ENCODE assay signal across 21 mouse cellular contexts in the genomic region with DNA sequence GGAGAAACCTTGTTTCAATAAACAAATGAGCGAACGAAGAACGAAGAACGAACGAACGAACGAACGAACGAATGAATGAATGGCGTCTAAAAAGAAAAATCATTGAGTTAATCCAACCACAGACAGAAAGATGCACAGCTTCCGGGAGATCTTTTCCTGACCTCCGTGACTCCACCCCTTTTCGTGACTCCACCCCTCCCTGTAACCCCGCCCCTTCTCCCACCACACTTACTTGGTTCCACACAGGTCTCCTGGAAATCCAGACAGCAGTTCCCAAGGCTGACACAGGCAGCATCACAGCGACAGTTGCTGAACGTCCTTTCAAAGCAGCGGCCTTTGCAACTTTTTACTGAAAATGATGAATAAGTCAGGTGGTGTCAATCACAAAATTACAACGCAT. TPM values are rescaled to one million over a fixed set of nuclear protein-coding genes. Genes with fewer than 3 reads are reported as not detected.
DNase-seq lines count a peak whose midpoint lies in the region; ATAC-seq and TF ChIP-seq lines count a peak whose summit lies in the region.
"Had no signal": no experiment of that assay in that cellular context is flagged by ENCODE, and none has a peak within 500 bp of the region (broad histone marks: within the 10 kb centered on the region; RNA-seq: fewer than 3 reads in every experiment).

No protein-coding gene starts in this region.

- no peak overlapping the region for H3K9ac ChIP-seq in ES-E14 (ENCODE audit: insufficient read depth, low read depth, low read length, poor library complexity, severe bottlenecking)
- H3K9ac ChIP-seq: embryonic facial prominence, embryonic 12.5 days; forebrain, embryonic 13.5 days; forebrain, embryonic 15.5 days; forebrain, postnatal 0 days had no signal

- no peaks in the 10 kb centered on the region for H3K4me1 ChIP-seq in ES-E14 (ENCODE audit: control insufficient read depth in 2 of 2, insufficient read depth in 2 of 2, low read length in 2 of 2, poor library complexity in 1 of 2)
- H3K4me1 ChIP-seq: embryonic facial prominence, embryonic 10.5 days; embryonic facial prominence, embryonic 12.5 days; forebrain, embryonic 13.5 days; forebrain, embryonic 15.5 days had no signal

- H3K9me3 ChIP-seq in ES-E14 (ENCODE audit: control insufficient read depth, insufficient read depth, low read depth, low read length) = no peaks in the 10 kb centered on the region
- H3K9me3 ChIP-seq: embryonic facial prominence, embryonic 10.5 days; forebrain, embryonic 13.5 days; forebrain, embryonic 15.5 days had no signal

- ATAC-seq in cerebellum, adult (ENCODE audit: insufficient number of reproducible peaks, low FRiP score, low TSS enrichment) = no peak
- ATAC-seq: activated CD4-positive, CD25-positive, alpha-beta regulatory T cell, adult 4 months; forebrain, embryonic 13.5 days; forebrain, embryonic 15.5 days; forebrain, postnatal 0 days had no signal

- DNase-seq in testis, postnatal 14 days (ENCODE audit: low spot score) = peak; percentile 12
- no peak for DNase-seq in testis, postnatal 10 days (ENCODE audit: low spot score)
- peak; percentile 20 for DNase-seq in ES-E14 (ENCODE audit: low read depth, low spot score)
- peak; percentile 7 for DNase-seq in WW6 (ENCODE audit: low read depth, low spot score)
- DNase-seq in c-Kit-positive CD71-positive TER-119-positive erythroid progenitor cells, embryonic 14.5 days (ENCODE audit: low spot score) = no peak
- DNase-seq in left cerebral cortex, adult 9 months (ENCODE audit: low spot score in 2 of 2) = no peak
- DNase-seq: adrenal gland, adult 8-10 months; adrenal gland, postnatal 14 days; adrenal gland, postnatal 36 days; cerebellum, adult 11-12 months; cerebellum, adult 2 months; cerebellum, adult 9-10 months; cerebellum, postnatal 10 days; cerebellum, postnatal 25 days; forebrain, postnatal 0 days had no signal

- in situ Hi-C loops in ES-E14 (cut with MboI; ENCODE audit: low sequenced_read_pairs in 2 of 2, unreplicated experiment in 2 of 2) = no loop called here

- H3K27ac ChIP-seq in ES-E14 (ENCODE audit: insufficient read depth, low read depth, low read length, poor library complexity, severe bottlenecking) = no peak overlapping the region
- H3K27ac ChIP-seq: embryonic facial prominence, embryonic 10.5 days; embryonic facial prominence, embryonic 12.5 days; forebrain, embryonic 13.5 days; forebrain, embryonic 15.5 days had no signal

- 0 out of 4 replicates have a peak overlapping the region, but pooled peaks of 1 of the 2 experiments have one; percentile 12 for H3K4me3 ChIP-seq in ES-E14 (ENCODE audit: insufficient read depth in 1 of 2, low read depth in 1 of 2, low read length in 2 of 2, poor library complexity in 1 of 2, severe bottlenecking in 1 of 2)
- H3K4me3 ChIP-seq: embryonic facial prominence, embryonic 10.5 days; embryonic facial prominence, embryonic 12.5 days; forebrain, embryonic 13.5 days; forebrain, embryonic 15.5 days had no signal

- H3K36me3 ChIP-seq in ES-E14 (ENCODE audit: control insufficient read depth, insufficient read depth, low read length, poor library complexity, severe bottlenecking) = no peaks in the 10 kb centered on the region
- H3K36me3 ChIP-seq: embryonic facial prominence, embryonic 10.5 days; embryonic facial prominence, embryonic 12.5 days; forebrain, embryonic 15.5 days had no signal

TF ChIP-seq in ES-E14, 5 proteins besides CTCF, POLR2A, EP300 and RAD21:
- TF ChIP-seq HCFC1 (IDR thresholded peaks at IDR 0.05; ENCODE audit: borderline replicate concordance, insufficient read depth, low read length) = no peak
- TF ChIP-seq ZNF384 (IDR thresholded peaks at IDR 0.05; ENCODE audit: low read depth, low read length) = no peak
- no peak for TF ChIP-seq CHD2 (IDR thresholded peaks at IDR 0.05; ENCODE audit: low read depth, low read length)

RNA-seq across cellular contexts. Expression of a gene that starts 34.3 kb away (rescaled TPM):
- 0.62 and 0.69 TPM in 2 replicates for total RNA-seq in ES-E14 (2012; rRNA removed)

Comparison
In these comparisons a context has a peak if more than half of its experiments do, and no peak if none do; other contexts are left out.
1. DNase-seq: peak in testis, postnatal 14 days (single experiment), ES-E14 (single experiment) and WW6 (single experiment); none in testis, postnatal 10 days (single experiment), c-Kit-positive CD71-positive TER-119-positive erythroid progenitor cells, embryonic 14.5 days (single experiment) and left cerebral cortex, adult 9 months (0 of 2).